Comparison of ENCODE assay signal across 8 mouse cellular contexts in genomic region chr1:119837035-119837751, GRCm38 (mm10). TPM values are rescaled to one million over a fixed set of nuclear protein-coding genes. Genes with fewer than 3 reads are reported as not detected.
DNase-seq lines count a peak whose midpoint lies in the region; ATAC-seq and TF ChIP-seq lines count a peak whose summit lies in the region.

Gene Ptpn4, minus strand, starts transcription at chr1:119837613.

- no peak for TF ChIP-seq CTCF in kidney, postnatal 0 days (IDR thresholded peaks at IDR 0.05; ENCODE audit: low read depth)

- DNase-seq in CD4-positive helper T cell, adult 2 months (ENCODE audit: low read depth, low spot score) = peak; percentile 98
- DNase-seq in brain, embryonic 18.5 days (ENCODE audit: low read depth, low spot score) = peak; percentile 95
- peak; percentile 98 for DNase-seq in kidney, postnatal 0 days (ENCODE audit: low spot score)
- DNase-seq in liver, embryonic 11.5 days (ENCODE audit: low spot score) = peak; percentile 99
- peak; percentile 98 for DNase-seq in naive thymus-derived CD4-positive, alpha-beta T cell, adult 2 months (ENCODE audit: low read depth)

- no peaks in the 10 kb centered on the region for H3K9me3 ChIP-seq in heart, embryonic 12.5 days (replicated peaks)
- no peaks in the 10 kb centered on the region for H3K9me3 ChIP-seq in kidney, postnatal 0 days (replicated peaks; ENCODE audit: low read length)
- no peaks in the 10 kb centered on the region for H3K9me3 ChIP-seq in liver, embryonic 11.5 days (ENCODE audit: control insufficient read depth, low read length)
- no peaks in the 10 kb centered on the region for H3K9me3 ChIP-seq in stomach, embryonic 14.5 days (ENCODE audit: control insufficient read depth, low read depth, low read length)

- H3K4me1 ChIP-seq in heart, embryonic 12.5 days (replicated peaks) = peaks cover 6% of the 10 kb centered on the region
- H3K4me1 ChIP-seq in kidney, postnatal 0 days (replicated peaks; ENCODE audit: insufficient read depth, low read length) = no peaks in the 10 kb centered on the region
- peaks cover 8% of the 10 kb centered on the region for H3K4me1 ChIP-seq in liver, embryonic 11.5 days (replicated peaks; ENCODE audit: control insufficient read depth, insufficient read depth, low read length)
- H3K4me1 ChIP-seq in stomach, embryonic 14.5 days (ENCODE audit: control insufficient read depth, insufficient read depth, low read length) = peaks cover 8% of the 10 kb centered on the region

- peak within 1 kb of the TSS; percentile 80 for H3K27ac ChIP-seq in heart, embryonic 12.5 days (ENCODE audit: poor library complexity, severe bottlenecking)
- peak within 1 kb of the TSS; percentile 91 for H3K27ac ChIP-seq in kidney, postnatal 0 days
- peak within 1 kb of the TSS; percentile 77 for H3K27ac ChIP-seq in liver, embryonic 11.5 days (ENCODE audit: low read depth, low read length)
- H3K27ac ChIP-seq in stomach, embryonic 14.5 days (ENCODE audit: low read length) = peak within 1 kb of the TSS; percentile 89

- H3K36me3 ChIP-seq in heart, embryonic 12.5 days = no peaks in the 10 kb centered on the region
- H3K36me3 ChIP-seq in kidney, postnatal 0 days (ENCODE audit: insufficient read depth, low read length) = no peaks in the 10 kb centered on the region
- no peaks in the 10 kb centered on the region for H3K36me3 ChIP-seq in liver, embryonic 11.5 days (ENCODE audit: control insufficient read depth, insufficient read depth, low read length)
- no peaks in the 10 kb centered on the region for H3K36me3 ChIP-seq in stomach, embryonic 14.5 days (ENCODE audit: control insufficient read depth, insufficient read depth, low read length)

- peak within 1 kb of the TSS; percentile 78 for H3K4me3 ChIP-seq in heart, embryonic 12.5 days
- H3K4me3 ChIP-seq in kidney, postnatal 0 days (replicated peaks; ENCODE audit: low read depth, low read length) = peak within 1 kb of the TSS; percentile 93
- H3K4me3 ChIP-seq in liver, embryonic 11.5 days (ENCODE audit: low read depth, low read length) = peak within 1 kb of the TSS; percentile 89
- peak within 1 kb of the TSS; percentile 90 for H3K4me3 ChIP-seq in stomach, embryonic 14.5 days (ENCODE audit: low read depth, low read length)

- ATAC-seq in erythroid progenitor cell, adult 5-6 weeks (replicated peaks; ENCODE audit: low FRiP score, poor library complexity, severe bottlenecking) = peak; percentile 99
- ATAC-seq in heart, embryonic 12.5 days (ENCODE audit: insufficient number of reproducible peaks, low FRiP score) = peak; percentile 100
- peak; percentile 99 for ATAC-seq in kidney, postnatal 0 days (replicated peaks; ENCODE audit: low FRiP score, low read depth)
- peak; percentile 99 for ATAC-seq in liver, embryonic 11.5 days (replicated peaks; ENCODE audit: low FRiP score)
- ATAC-seq in stomach, embryonic 14.5 days (ENCODE audit: insufficient number of reproducible peaks, insufficient read depth, low FRiP score, low read depth) = peak; percentile 99

- WGBS in heart, embryonic 12.5 days = 0% methylated on average over 78 of the region's 79 CpGs
- under 1% methylated on average over 74 of the region's 79 CpGs for WGBS in kidney, postnatal 0 days
- under 1% methylated on average over 65 of the region's 79 CpGs for WGBS in liver, embryonic 11.5 days
- under 1% methylated on average over 79 of the region's 79 CpGs for whole genome bisulfite sequencing in stomach, embryonic 14.5 days

- peak within 1 kb of the TSS; percentile 92 for H3K9ac ChIP-seq in heart, embryonic 12.5 days
- peak within 1 kb of the TSS; percentile 87 for H3K9ac ChIP-seq in kidney, postnatal 0 days (ENCODE audit: low read depth, low read length)
- peak within 1 kb of the TSS; percentile 87 for H3K9ac ChIP-seq in liver, embryonic 11.5 days (ENCODE audit: low read depth, low read length)
- H3K9ac ChIP-seq in stomach, embryonic 14.5 days (replicated peaks; ENCODE audit: low read depth, low read length) = peak within 1 kb of the TSS; percentile 77

- H3K27me3 ChIP-seq in heart, embryonic 12.5 days (replicated peaks) = no peaks in the 10 kb centered on the region
- no peaks in the 10 kb centered on the region for H3K27me3 ChIP-seq in kidney, postnatal 0 days (ENCODE audit: insufficient read depth, low read length)
- no peaks in the 10 kb centered on the region for H3K27me3 ChIP-seq in liver, embryonic 11.5 days (replicated peaks; ENCODE audit: control insufficient read depth, insufficient read depth, low read length)
- no peaks in the 10 kb centered on the region for H3K27me3 ChIP-seq in stomach, embryonic 14.5 days (ENCODE audit: control insufficient read depth, insufficient read depth, low read length)

- H3K4me2 ChIP-seq in heart, embryonic 12.5 days = peak within 1 kb of the TSS; percentile 74
- H3K4me2 ChIP-seq in kidney, postnatal 0 days (ENCODE audit: low read length) = peak within 1 kb of the TSS; percentile 55
- H3K4me2 ChIP-seq in liver, embryonic 11.5 days = peak within 1 kb of the TSS; percentile 85
- peak within 1 kb of the TSS; percentile 66 for H3K4me2 ChIP-seq in stomach, embryonic 14.5 days (replicated peaks; ENCODE audit: low read depth, low read length)

RNA-seq across cellular contexts. Expression of gene Ptpn4, which starts in this region (rescaled TPM):
- 2.1 and 14.1 TPM in 2 replicates for total RNA-seq in erythroid progenitor cell, adult 5-6 weeks (2015; ENCODE audit: low replicate concordance)
- total RNA-seq in erythroid progenitor cell, adult 5-6 weeks (2017; ENCODE audit: low replicate concordance) = 8.1 and 21.0 TPM in 2 replicates
- polyA plus RNA-seq in heart, embryonic 12.5 days (2016; fragmentation: Nextera tagmentation; extraction: Ambion mirVana) = 6.4 and 7.5 TPM in 2 replicates
- 5.3 and 5.9 TPM in 2 replicates for polyA plus RNA-seq in kidney, postnatal 0 days (2015; fragmentation: Nextera tagmentation; extraction: Ambion mirVana)
- 5.4 and 7.2 TPM in 2 replicates for polyA plus RNA-seq in liver, embryonic 11.5 days (2014; fragmentation: Nextera tagmentation; extraction: Ambion mirVana)
- polyA plus RNA-seq in stomach, embryonic 14.5 days (2014; fragmentation: Nextera tagmentation; extraction: Ambion mirVana) = 8.8 and 10.2 TPM in 2 replicates

Comparison
In these comparisons a context has a peak if more than half of its experiments do, and no peak if none do; other contexts are left out.
1. Peak in every context shown above with its lines: DNase-seq, ATAC-seq, H3K4me3 ChIP-seq and H3K27ac ChIP-seq.